Mouse (Mus musculus) A20 (cell line): ENCODE results near the gene Spats2.

Experiments used
- DNase-seq: peaks from one replicate; pipeline ENCODE4 v3.0.0-alpha.2; 2011; ENCODE audit warnings: low read depth, low spot score

Gene Spats2

GRCm38 (mm10) chr15:99259167-99259729 lies 133.5 kb downstream of the Spats2 start:
- no peak for DNase-seq

DNA sequence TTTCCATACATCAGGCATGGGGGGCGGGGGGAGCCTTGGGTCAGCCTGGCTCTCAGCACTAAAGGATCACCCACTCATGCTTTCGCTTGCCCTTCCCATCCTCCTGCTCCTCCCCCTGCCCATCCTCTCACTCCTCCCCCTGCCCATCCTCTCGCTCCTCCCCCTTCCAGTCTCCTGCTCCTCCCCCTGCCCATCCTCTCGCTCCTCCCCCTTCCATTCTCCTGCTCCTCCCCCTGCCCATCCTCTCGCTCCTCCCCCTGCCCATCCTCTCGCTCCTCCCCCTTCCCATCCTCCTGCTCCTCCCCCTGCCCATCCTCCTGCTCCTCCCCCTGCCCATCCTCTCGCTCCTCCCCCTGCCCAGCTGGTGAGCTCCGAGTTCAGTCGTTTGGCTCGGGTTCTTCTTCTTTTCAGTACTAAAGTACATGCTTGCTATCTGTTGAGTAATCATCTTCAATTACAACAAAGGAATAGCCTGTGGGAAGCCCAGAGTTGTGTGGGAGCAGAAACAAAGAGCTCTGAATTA lies 134.1 kb downstream of the Spats2 start:
- DNase-seq = peak; percentile 88

DNA sequence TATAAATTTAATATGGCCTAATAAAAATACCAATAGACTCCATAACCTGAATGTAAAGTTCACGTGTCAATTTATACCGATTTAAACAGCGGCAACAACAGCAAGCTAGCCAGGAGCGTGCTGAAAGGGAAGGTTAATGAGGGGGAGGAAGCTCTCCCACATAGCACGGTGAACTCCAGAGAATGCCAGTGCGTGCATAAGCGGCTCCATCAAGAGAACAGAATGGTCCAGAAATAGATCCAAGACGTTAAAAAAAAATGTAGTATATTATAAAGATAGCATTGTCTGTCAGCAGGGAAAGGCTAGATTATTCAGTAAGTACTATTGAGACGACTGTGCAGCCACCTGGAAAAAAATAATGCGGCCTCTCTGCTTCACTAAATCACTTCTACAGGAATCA lies 137.0 kb downstream of the Spats2 start:
- DNase-seq = no peak
